Mouse (Mus musculus) intestine, postnatal 0 days (tissue): ENCODE data around the gene Galnt13. TPM values are rescaled to one million over a fixed set of nuclear protein-coding genes. Genes with fewer than 3 reads are reported as not detected.

ENCODE experiments used
- ATAC-seq: fragments of 200-750 bp; cut with Nextera tagmentation; 2 replicates; pipeline ENCODE4 v1.8.0; 2017; ENCODE audit warnings: mild to moderate bottlenecking, moderate TSS enrichment, moderate library complexity
- H3K27ac ChIP-seq: fragments of 300-500 bp; sonication (generic); 2 replicates; pipeline ENCODE4 v1.5.1; 2014; ENCODE audit warnings: mild to moderate bottlenecking, low read depth, low read length, moderate library complexity
- H3K27me3 ChIP-seq: fragments of 300-500 bp; sonication (generic); replicated peaks from 2 replicates; pipeline ENCODE4 v1.6.1; 2014; ENCODE audit warnings: low read length, mixed read lengths; ENCODE audit not compliant: control insufficient read depth, insufficient read depth
- H3K36me3 ChIP-seq: fragments of 300-500 bp; sonication (generic); 2 replicates; pipeline ENCODE4 v1.6.1; 2014; ENCODE audit warnings: mild to moderate bottlenecking, moderate library complexity; ENCODE audit not compliant: control insufficient read depth, insufficient read depth
- H3K4me1 ChIP-seq: fragments of 300-500 bp; sonication (generic); replicated peaks from 2 replicates; pipeline ENCODE4 v1.6.1; 2014; ENCODE audit warnings: antibody characterized with exemption, low read length, mixed read lengths; ENCODE audit not compliant: control insufficient read depth, insufficient read depth
- H3K4me2 ChIP-seq: fragments of 300-500 bp; sonication (generic); replicated peaks from 2 replicates; pipeline ENCODE4 v1.6.1; 2014; ENCODE audit warnings: low read depth, mild to moderate bottlenecking, moderate library complexity
- H3K4me3 ChIP-seq: fragments of 300-500 bp; sonication (generic); 2 replicates; pipeline ENCODE4 v1.5.1; 2014; ENCODE audit warnings: low read depth, low read length
- H3K9ac ChIP-seq: fragments of 300-500 bp; sonication (generic); 2 replicates; pipeline ENCODE4 v1.6.1; 2014; ENCODE audit warnings: mild to moderate bottlenecking, low read depth, low read length
- H3K9me3 ChIP-seq: fragments of 300-500 bp; sonication (generic); 2 replicates; pipeline ENCODE4 v1.6.1; 2016; ENCODE audit warnings: mixed run types; ENCODE audit not compliant: control insufficient read depth
- CTCF ChIP-seq: sonication (generic); IDR thresholded peaks from 2 replicates; pipeline ENCODE4 v1.5.1; 2016; ENCODE audit warnings: low read depth, mild to moderate bottlenecking, control low read depth, antibody characterized with exemption, moderate library complexity
- WGBS: fragments of 180-500 bp; shearing (Covaris S2); extraction: QIAGEN DNeasy Blood & Tissue Kit; methylation state at CpG from one replicate; pipeline ENCODE4 v1.1.7; 2014; 5-methylcytosine and 5-hydroxymethylcytosine counted together
- polyA plus RNA-seq: library from polyadenylated mRNA; unstranded; fragments of >200 nt; fragmentation: Nextera tagmentation; extraction: Ambion mirVana; gene quantifications from 2 replicates; pipeline ENCODE4 v1.2.1, GENCODE M21; 2015

Gene Galnt13
- polyA plus RNA-seq, 1 experiment from 2014 or later: 0.23 TPM

DNA sequence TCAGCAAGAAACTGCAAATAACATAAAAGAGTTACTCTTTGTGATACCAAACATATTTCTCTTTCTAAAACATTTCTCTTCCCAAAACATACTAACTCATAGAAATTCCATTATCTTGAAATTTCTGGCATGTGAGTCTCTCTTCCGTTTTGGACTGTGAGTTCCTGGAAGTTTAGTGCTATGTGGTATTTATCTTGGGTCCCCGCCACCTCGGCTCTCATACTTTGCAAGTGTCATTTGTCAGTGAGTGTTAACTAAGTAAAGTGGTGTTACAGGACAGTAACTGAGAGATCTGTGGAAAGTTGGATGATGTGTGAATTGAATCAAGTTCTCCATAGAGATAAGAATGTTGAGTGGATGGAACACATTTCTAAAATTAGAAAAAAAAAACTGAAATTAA, 728.7 kb downstream of the Galnt13 start:
- Histone ChIP-seq H3K4me3 (no peak overlapping the region), H3K27ac (no peak overlapping the region), H3K9ac (no peak overlapping the region), H3K9me3 (no peaks in the 10 kb centered on the region), H3K4me1 (no peaks in the 10 kb centered on the region), H3K4me2 (no peak overlapping the region), H3K27me3 (no peaks in the 10 kb centered on the region), H3K36me3 (no peaks in the 10 kb centered on the region)
- no peak for TF ChIP-seq CTCF
- ATAC-seq: no peak
- WGBS: 58% methylated on average over 3 of the region's 3 CpGs
